In genomic region chr3:27283796-27284195, GRCm38 (mm10) we compare ENCODE assay signal across 8 mouse cellular contexts. TPM values are rescaled to one million over a fixed set of nuclear protein-coding genes. Genes with fewer than 3 reads are reported as not detected.
DNase-seq lines count a peak whose midpoint lies in the region; ATAC-seq and TF ChIP-seq lines count a peak whose summit lies in the region.

No protein-coding gene starts in this region.

- H3K4me2 ChIP-seq in hindbrain, postnatal 0 days (ENCODE audit: low read depth, low read length): peak overlapping the region; percentile 65

- peaks cover 26% of the 10 kb centered on the region for H3K27me3 ChIP-seq in embryonic facial prominence, embryonic 10.5 days (replicated peaks; ENCODE audit: low read depth, poor library complexity, severe bottlenecking)
- H3K27me3 ChIP-seq in hindbrain, postnatal 0 days (ENCODE audit: insufficient read depth, low read length): no peaks in the 10 kb centered on the region
- H3K27me3 ChIP-seq in midbrain, embryonic 10.5 days (ENCODE audit: low read depth, poor library complexity, severe bottlenecking): peaks cover 17% of the 10 kb centered on the region

- no peak for TF ChIP-seq CTCF in hindbrain, postnatal 0 days (IDR thresholded peaks at IDR 0.05; ENCODE audit: low read depth)

- H3K4me3 ChIP-seq in embryonic facial prominence, embryonic 10.5 days: peak overlapping the region; percentile 50
- no peak overlapping the region; the same call in 1 of the 2 replicates for H3K4me3 ChIP-seq in hindbrain, postnatal 0 days (ENCODE audit: low read length)
- peak overlapping the region; percentile 49 for H3K4me3 ChIP-seq in midbrain, embryonic 10.5 days

- no peak overlapping the region for H3K9ac ChIP-seq in hindbrain, postnatal 0 days (replicated peaks; ENCODE audit: low read length)

- no peaks in the 10 kb centered on the region for H3K9me3 ChIP-seq in embryonic facial prominence, embryonic 10.5 days
- H3K9me3 ChIP-seq in hindbrain, postnatal 0 days (ENCODE audit: low read length): no peaks in the 10 kb centered on the region
- H3K9me3 ChIP-seq in midbrain, embryonic 10.5 days (replicated peaks): no peaks in the 10 kb centered on the region; the same call in 1 of the 2 replicates

- H3K27ac ChIP-seq in embryonic facial prominence, embryonic 10.5 days (replicated peaks): no peak overlapping the region
- no peak overlapping the region for H3K27ac ChIP-seq in hindbrain, postnatal 0 days
- peak overlapping the region; percentile 59 for H3K27ac ChIP-seq in midbrain, embryonic 10.5 days (replicated peaks)

- no peak for ATAC-seq in hindbrain, postnatal 0 days

- H3K4me1 ChIP-seq in embryonic facial prominence, embryonic 10.5 days: peaks cover 13% of the 10 kb centered on the region
- H3K4me1 ChIP-seq in hindbrain, postnatal 0 days (ENCODE audit: insufficient read depth, low read length): 0 out of 2 replicates have a peak, but pooled peaks cover under 1% of the 10 kb centered on the region
- peaks cover 16% of the 10 kb centered on the region for H3K4me1 ChIP-seq in midbrain, embryonic 10.5 days

- H3K36me3 ChIP-seq in embryonic facial prominence, embryonic 10.5 days (replicated peaks): no peaks in the 10 kb centered on the region
- H3K36me3 ChIP-seq in hindbrain, postnatal 0 days (ENCODE audit: insufficient read depth, low read length): no peaks in the 10 kb centered on the region
- no peaks in the 10 kb centered on the region for H3K36me3 ChIP-seq in midbrain, embryonic 10.5 days

- peak; percentile 6 for DNase-seq in heart, adult 11 months
- no peak for DNase-seq in heart, postnatal 36 days
- DNase-seq in embryonic facial prominence, embryonic 10.5 days (ENCODE audit: low spot score): no peak
- DNase-seq in hindbrain, postnatal 0 days (ENCODE audit: low spot score): no peak
- no peak for DNase-seq in midbrain, embryonic 10.5 days (ENCODE audit: low spot score)
- DNase-seq in Muller cell, postnatal 12 days (ENCODE audit: inconsistent ontology term): no peak
- no peak for DNase-seq in left cerebral cortex, adult 9 months (ENCODE audit: low spot score in 2 of 2)
- DNase-seq in cerebellum, adult 9-10 months: no peak

- intact Hi-C loops in heart, postnatal 36 days (cut with DNase I): no loop called here

- WGBS in embryonic facial prominence, embryonic 10.5 days: 58% methylated on average over 7 of the region's 7 CpGs
- WGBS in hindbrain, postnatal 0 days: 41% methylated on average over 7 of the region's 7 CpGs
- 52% methylated on average over 7 of the region's 7 CpGs for WGBS in midbrain, embryonic 10.5 days

RNA-seq across cellular contexts. Expression of gene Tnfsf10, which starts 33.0 kb away (rescaled TPM):
- total RNA-seq in heart, postnatal 36 days (2021): 10 to 100 TPM in 1 of 2 experiments, 1 to 10 TPM in 1; 8.3 to 12.6 TPM
- polyA plus RNA-seq in embryonic facial prominence, embryonic 10.5 days (2016; fragmentation: Nextera tagmentation; extraction: Ambion mirVana): not detected in 2 replicates
- 0.36 and 0.73 TPM in 2 replicates for total RNA-seq in hindbrain, postnatal 0 days (2014; rRNA removed)
- 0.35 and 0.42 TPM in 2 replicates for polyA plus RNA-seq in hindbrain, postnatal 0 days (2015; fragmentation: Nextera tagmentation; extraction: Ambion mirVana)
- polyA plus RNA-seq in midbrain, embryonic 10.5 days (2016; fragmentation: Nextera tagmentation; extraction: Ambion mirVana): not detected in 2 replicates
